Mouse (Mus musculus) E14TG2a.4 (cell line): ENCODE measurements around the gene Gdpd1.

ENCODE experiments used
- H3K27me3 ChIP-seq: 2 replicates; pipeline ENCODE4 v1.6.1; 2014; ENCODE audit warnings: low read length, control low read depth; ENCODE audit not compliant: insufficient read depth
- H3K36me3 ChIP-seq: 2 replicates; pipeline ENCODE4 v1.6.1; 2014; ENCODE audit warnings: low read length, control low read depth; ENCODE audit not compliant: insufficient read depth
- H3K4me1 ChIP-seq: replicated peaks from 2 replicates; pipeline ENCODE4 v1.6.1; 2014; ENCODE audit warnings: low read depth, low read length, control low read depth
- H3K4me3 ChIP-seq: replicated peaks from 2 replicates; pipeline ENCODE4 v1.5.1; 2014; ENCODE audit warnings: mild to moderate bottlenecking, low read length
- H3K9me3 ChIP-seq: 2 replicates; pipeline ENCODE4 v1.6.1; 2014; ENCODE audit warnings: low read length, control low read depth
- CTCF ChIP-seq: conservative IDR thresholded peaks from 2 replicates; pipeline ENCODE4 v1.5.1; 2014; ENCODE audit warnings: low read length
- NANOG ChIP-seq: IDR thresholded peaks from 2 replicates; pipeline ENCODE4 v1.6.1; 2014; ENCODE audit warnings: borderline replicate concordance, low read length, mixed read lengths
- POU5F1 ChIP-seq: IDR thresholded peaks from 2 replicates; pipeline ENCODE4 v1.6.1; 2014; ENCODE audit warnings: low read length, borderline replicate concordance

Gene Gdpd1

DNA sequence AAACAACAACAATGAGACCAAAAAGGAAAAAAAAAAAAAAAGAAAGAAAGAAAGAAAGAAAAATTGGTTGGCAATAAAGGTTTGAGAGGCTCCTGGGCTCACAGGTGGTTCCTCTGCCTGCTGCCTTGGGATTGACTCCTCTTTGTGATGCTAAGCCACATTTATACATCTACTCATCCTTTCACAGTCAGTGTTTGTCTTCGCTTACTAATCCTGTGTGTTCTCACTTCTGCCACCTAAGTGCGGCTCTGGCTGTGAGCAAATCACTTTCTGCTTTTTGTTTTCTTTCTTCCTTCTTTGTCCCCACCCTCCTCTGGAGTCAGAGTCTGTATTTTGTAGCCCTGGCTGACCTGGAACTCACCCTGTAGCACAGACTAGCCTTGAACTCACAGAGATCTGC, 77.6 kb downstream of the Gdpd1 start:
- TF ChIP-seq NANOG (peak; percentile 81; the same call in 1 of the 2 replicates), POU5F1 (peak; percentile 51; the same call in 1 of the 2 replicates), CTCF (no peak)

GRCm38 (mm10) chr11:86995625-86996221, 78.1 kb downstream of the Gdpd1 start:
- H3K36me3 ChIP-seq = no peaks in the 10 kb centered on the region
- TF ChIP-seq POU5F1 = no peak
- TF ChIP-seq CTCF = peak; percentile 64
- H3K4me3 ChIP-seq = no peak overlapping the region
- H3K27me3 ChIP-seq = peaks cover 29% of the 10 kb centered on the region
- peaks cover 49% of the 10 kb centered on the region for H3K4me1 ChIP-seq
- H3K9me3 ChIP-seq = no peaks in the 10 kb centered on the region

More for the DNA sequence above, 77.6 kb downstream of the Gdpd1 start:
- Histone ChIP-seq H3K4me1 (peaks cover 48% of the 10 kb centered on the region), H3K27me3 (peaks cover 29% of the 10 kb centered on the region), H3K36me3 (no peaks in the 10 kb centered on the region), H3K4me3 (no peak overlapping the region), H3K9me3 (no peaks in the 10 kb centered on the region)

- Histone ChIP-seq H3K27me3 (peaks cover 25% of the 10 kb centered on the region), H3K9me3 (no peaks in the 10 kb centered on the region), H3K4me1 (peaks cover 56% of the 10 kb centered on the region), H3K4me3 (no peak overlapping the region), H3K36me3 (no peaks in the 10 kb centered on the region)
- TF ChIP-seq POU5F1 = no peak
- no peak for TF ChIP-seq NANOG
- no peak for TF ChIP-seq CTCF
Observed at GRCm38 (mm10) chr11:86994791-86995624, 78.9 kb downstream of the Gdpd1 start.

DNA sequence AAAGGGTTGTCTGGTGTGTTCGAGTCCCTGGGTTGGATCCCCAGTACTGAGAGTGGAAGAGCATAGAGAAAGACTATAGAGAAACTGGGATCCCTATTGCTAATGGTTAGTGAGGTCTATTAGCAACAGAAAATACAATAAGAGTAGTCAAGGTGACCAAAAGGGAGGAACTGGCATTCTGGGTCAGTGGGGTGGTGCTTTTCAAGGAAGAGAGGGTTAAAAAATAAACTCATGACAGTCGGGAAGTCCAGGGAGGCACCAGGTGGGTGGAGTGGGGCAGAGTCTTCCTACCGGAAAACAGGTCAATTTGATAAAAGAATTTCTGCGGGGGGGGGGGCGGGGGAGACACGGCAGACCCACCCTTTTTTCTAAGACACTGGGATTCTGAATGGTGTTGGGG, 79.5 kb downstream of the Gdpd1 start:
- H3K27me3 ChIP-seq = peaks cover 21% of the 10 kb centered on the region
- peaks cover 63% of the 10 kb centered on the region for H3K4me1 ChIP-seq
- peak overlapping the region; percentile 100 for H3K4me3 ChIP-seq
- H3K9me3 ChIP-seq = no peaks in the 10 kb centered on the region
- TF ChIP-seq CTCF = no peak
- TF ChIP-seq NANOG = no peak
- no peak for TF ChIP-seq POU5F1
- no peaks in the 10 kb centered on the region for H3K36me3 ChIP-seq

GRCm38 (mm10) chr11:86993041-86994037, 80.5 kb downstream of the Gdpd1 start, which contains the start of gene Ypel2:
Gene Ypel2 (minus strand): TSS chr11:86993707.
- H3K9me3 ChIP-seq = no peaks in the 10 kb centered on the region
- peaks cover 19% of the 10 kb centered on the region for H3K27me3 ChIP-seq
- H3K4me3 ChIP-seq = peak within 1 kb of the TSS; percentile 100
- peaks cover 72% of the 10 kb centered on the region for H3K4me1 ChIP-seq
- TF ChIP-seq CTCF = no peak
- no peak for TF ChIP-seq POU5F1
- TF ChIP-seq NANOG = no peak
- no peaks in the 10 kb centered on the region for H3K36me3 ChIP-seq

DNA sequence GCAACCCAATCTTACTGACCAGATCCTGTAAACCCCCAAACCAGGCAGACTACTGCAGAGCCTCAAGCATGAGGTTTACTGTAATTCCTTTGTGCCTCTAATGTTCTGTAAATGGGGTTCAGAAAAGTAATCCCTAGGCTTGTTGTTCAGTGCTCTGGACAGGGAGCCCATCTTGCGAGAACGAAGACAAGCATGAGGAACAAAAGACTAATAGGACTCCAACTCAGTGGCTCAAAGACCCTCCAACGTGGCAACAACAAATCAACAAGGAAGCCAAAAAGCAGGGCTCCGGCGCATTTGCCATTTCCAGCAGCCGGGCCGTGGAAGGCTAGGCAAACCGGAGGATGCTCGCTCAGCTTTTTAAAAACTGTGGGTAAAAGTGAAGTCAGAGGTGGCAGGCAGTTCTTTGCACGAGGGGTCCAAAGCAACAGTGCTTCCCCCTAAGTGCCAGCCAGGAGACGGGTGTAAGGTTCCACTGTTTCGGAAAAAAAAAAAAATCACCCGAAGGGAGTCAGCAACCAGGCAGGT, 81.3 kb downstream of the Gdpd1 start:
- peaks cover 80% of the 10 kb centered on the region for H3K4me1 ChIP-seq
- H3K9me3 ChIP-seq = no peaks in the 10 kb centered on the region
- peaks cover 13% of the 10 kb centered on the region for H3K27me3 ChIP-seq
- no peaks in the 10 kb centered on the region for H3K36me3 ChIP-seq
- H3K4me3 ChIP-seq = peak overlapping the region; percentile 100
- TF ChIP-seq CTCF (no peak), NANOG (no peak), POU5F1 (no peak)

- H3K36me3 ChIP-seq = no peaks in the 10 kb centered on the region
- peaks cover 11% of the 10 kb centered on the region for H3K27me3 ChIP-seq
- no peak overlapping the region for H3K4me3 ChIP-seq
- TF ChIP-seq POU5F1 = no peak
- no peak for TF ChIP-seq NANOG
- no peak for TF ChIP-seq CTCF
- peaks cover 76% of the 10 kb centered on the region for H3K4me1 ChIP-seq
- no peaks in the 10 kb centered on the region for H3K9me3 ChIP-seq
Observed at GRCm38 (mm10) chr11:86991241-86991640, 82.6 kb downstream of the Gdpd1 start.
